Mouse (Mus musculus): Measurements from ENCODE around the gene 1700003F12Rik. TPM values are rescaled to one million over a fixed set of nuclear protein-coding genes. Genes with fewer than 3 reads are reported as not detected.

Gene 1700003F12Rik
- polyA plus RNA-seq, 1 experiment, result 0.41 TPM

- DNase-seq (ENCODE audit: low spot score), result no peak
These were observed 30.2 kb downstream of the 1700003F12Rik start for GRCm38 (mm10) chr2:154576876-154577743.

DNA sequence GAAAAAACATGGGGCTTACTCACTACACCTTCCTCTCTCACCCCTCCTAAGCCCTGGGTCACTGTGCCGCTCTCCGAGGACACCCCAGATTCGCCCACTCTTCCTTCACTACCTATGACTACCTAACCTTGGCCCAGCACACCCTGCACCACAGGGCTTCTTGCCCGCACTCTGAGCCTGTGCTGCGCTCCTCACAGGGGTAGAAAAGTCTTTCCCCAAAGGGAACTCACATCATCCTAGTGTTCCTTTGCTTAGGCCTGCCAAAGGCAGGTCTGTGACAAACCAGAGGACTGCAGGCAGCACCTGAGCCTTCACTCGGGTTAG is 30.8 kb downstream of the 1700003F12Rik start:
- no peak for DNase-seq (ENCODE audit: low spot score)

DNA sequence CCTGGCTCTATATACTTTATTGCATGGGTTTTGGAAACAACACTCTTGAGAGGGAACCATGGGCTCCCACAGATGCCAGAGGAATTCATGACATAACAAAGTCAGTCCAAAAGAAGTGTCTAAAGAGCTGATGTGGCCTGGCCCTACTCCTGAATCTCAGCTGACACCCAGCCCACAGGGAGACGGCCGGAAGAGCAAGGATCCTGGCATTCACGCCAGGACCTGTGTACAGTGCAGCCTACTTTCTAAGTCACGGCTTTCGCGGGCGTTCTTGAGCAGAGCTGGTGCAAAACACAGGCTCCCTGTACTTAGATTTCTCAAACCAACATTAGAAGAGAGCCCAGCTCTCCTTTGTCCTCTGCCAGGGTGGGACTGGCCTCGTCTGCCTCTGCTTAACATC is 33.7 kb downstream of the 1700003F12Rik start:
- DNase-seq (ENCODE audit: low spot score), result no peak

- DNase-seq (ENCODE audit: low spot score), result no peak
These were observed 34.5 kb downstream of the 1700003F12Rik start for GRCm38 (mm10) chr2:154581421-154581820.

- no peak for DNase-seq (ENCODE audit: low spot score)
These were observed 37.3 kb downstream of the 1700003F12Rik start for GRCm38 (mm10) chr2:154583906-154584872.

DNA sequence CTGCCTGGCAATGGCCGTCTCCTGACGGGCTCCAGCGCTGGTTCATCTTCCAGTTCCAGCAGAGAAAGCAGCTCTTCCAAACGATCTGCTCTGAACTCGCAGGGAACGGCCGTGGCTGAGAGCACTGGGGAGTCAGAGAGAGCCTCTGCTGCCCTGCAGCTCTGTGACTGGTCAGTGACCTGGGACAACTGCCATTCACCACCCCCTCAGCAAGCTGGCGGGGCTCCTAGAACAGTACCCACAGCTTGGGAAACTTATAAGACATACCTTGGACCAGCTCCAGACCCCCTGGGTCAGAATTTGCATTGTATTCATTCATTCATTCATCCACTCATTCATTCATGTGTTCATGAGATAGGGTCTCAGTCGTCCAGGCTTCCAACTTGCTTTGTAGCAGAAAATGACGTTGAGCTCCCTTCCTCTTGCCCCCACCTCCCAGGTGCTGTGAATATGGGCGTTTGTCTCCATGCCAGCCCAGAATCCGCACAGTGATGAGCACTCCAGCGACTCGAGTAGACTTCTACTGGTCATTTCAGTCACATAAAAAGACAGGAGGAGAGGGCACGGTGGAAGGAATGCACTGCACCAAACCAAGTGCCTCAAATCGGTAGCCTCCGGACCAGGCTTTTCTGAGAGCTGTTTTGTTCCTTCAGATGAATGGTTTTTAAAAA is 38.2 kb downstream of the 1700003F12Rik start:
- DNase-seq (ENCODE audit: low spot score), result no peak

DNA sequence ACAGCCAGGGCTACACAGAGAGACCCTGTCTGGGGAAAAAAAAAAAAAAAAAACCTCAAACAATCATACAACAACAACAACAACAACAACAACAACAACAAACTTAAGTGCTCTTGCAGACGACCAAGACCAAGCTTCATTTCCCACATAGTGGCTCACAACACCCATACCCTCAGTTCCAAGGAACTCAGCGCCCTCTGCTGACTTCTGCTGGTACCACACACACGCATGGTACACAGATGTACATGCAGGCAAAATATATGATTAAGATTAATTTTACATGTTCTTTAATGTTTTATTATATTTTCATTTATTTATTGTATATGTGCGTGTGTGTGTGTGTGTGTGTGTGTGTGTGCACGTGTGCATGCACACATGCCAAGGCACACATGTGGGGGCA is 39.5 kb downstream of the 1700003F12Rik start:
- no peak for DNase-seq (ENCODE audit: low spot score)

DNA sequence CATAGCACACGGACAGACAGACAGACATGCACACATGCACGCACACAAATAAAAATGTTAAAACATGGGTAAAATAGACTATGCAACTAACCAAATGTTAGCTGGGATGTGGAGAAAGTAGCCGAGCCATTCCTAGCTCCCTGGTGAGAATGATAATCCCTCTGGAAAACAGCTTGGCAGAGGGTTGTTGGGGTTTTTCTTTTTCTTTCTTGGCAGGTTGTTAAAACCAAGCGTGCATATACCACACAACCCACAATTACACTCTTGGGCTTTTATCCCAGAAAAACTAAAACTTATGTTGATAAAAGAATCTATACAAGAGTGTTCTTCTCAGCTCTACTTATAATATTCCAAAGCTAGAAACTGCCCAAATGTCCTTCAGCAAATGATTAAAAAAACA is 42.2 kb downstream of the 1700003F12Rik start:
- DNase-seq (ENCODE audit: low spot score), result no peak

DNA sequence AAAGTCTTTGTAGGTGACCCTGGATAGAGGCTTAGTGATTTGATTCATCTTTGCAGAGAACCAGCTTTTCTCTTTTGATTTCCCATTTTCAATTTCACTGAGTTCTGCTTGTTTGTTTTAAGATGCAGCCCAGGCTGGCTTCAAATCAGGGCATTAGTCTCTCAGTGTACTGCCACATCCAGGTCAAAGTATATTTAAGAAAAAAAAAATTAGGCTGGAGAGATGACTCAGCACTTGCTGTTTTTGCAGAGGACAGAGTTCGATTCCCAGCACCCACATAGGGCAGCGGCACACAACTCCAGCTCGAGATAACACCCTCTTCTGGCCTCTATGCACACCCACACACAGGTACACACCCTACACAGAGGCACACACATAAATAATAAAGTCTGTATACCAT is 44.4 kb downstream of the 1700003F12Rik start:
- no peak for DNase-seq (ENCODE audit: low spot score)

- no peak for DNase-seq (ENCODE audit: low spot score)
These were observed 46.1 kb downstream of the 1700003F12Rik start for GRCm38 (mm10) chr2:154593025-154593424.

- no peak for DNase-seq (ENCODE audit: low spot score)
These were observed 48.9 kb downstream of the 1700003F12Rik start for GRCm38 (mm10) chr2:154595775-154596174.

GRCm38 (mm10) chr2:154597399-154597798 is 50.5 kb downstream of the 1700003F12Rik start:
- no peak for DNase-seq (ENCODE audit: low spot score)

Other genes with a start within 250 kb of the 1700003F12Rik start
- not detected in 2 replicates for gene Bpifb9b, start 239.9 kb upstream of the 1700003F12Rik start, polyA plus RNA-seq (2012; rRNA removed)
- gene Cdk5rap1, start 174.1 kb upstream of the 1700003F12Rik start, polyA plus RNA-seq (2012; rRNA removed), result 16.9 and 25.0 TPM in 2 replicates
- 16.5 and 17.7 TPM in 2 replicates for gene Snta1, start 139.0 kb upstream of the 1700003F12Rik start, polyA plus RNA-seq (2012; rRNA removed)
- 16.2 and 16.6 TPM in 2 replicates for gene Cbfa2t2, start 110.6 kb upstream of the 1700003F12Rik start, polyA plus RNA-seq (2012; rRNA removed)
- not detected in 2 replicates for gene Actl10, start 4.7 kb downstream of the 1700003F12Rik start, polyA plus RNA-seq (2012; rRNA removed)
- 0.62 and 1.2 TPM in 2 replicates for gene Necab3, start 11.8 kb downstream of the 1700003F12Rik start, polyA plus RNA-seq (2012; rRNA removed)
- 5.0 TPM in 2 replicates for gene E2f1, start 22.8 kb downstream of the 1700003F12Rik start, polyA plus RNA-seq (2012; rRNA removed)
- gene Pxmp4, start 56.6 kb downstream of the 1700003F12Rik start, polyA plus RNA-seq (2012; rRNA removed), result 34.3 and 37.0 TPM in 2 replicates
- gene Zfp341, start 66.2 kb downstream of the 1700003F12Rik start, polyA plus RNA-seq (2012; rRNA removed), result 3.6 and 3.7 TPM in 2 replicates
- 0.43 and 0.49 TPM in 2 replicates for gene 4930519P11Rik, start 66.4 kb downstream of the 1700003F12Rik start, polyA plus RNA-seq (2012; rRNA removed)
- gene Chmp4b, start 104.6 kb downstream of the 1700003F12Rik start, polyA plus RNA-seq (2012; rRNA removed), result 260 and 272 TPM in 2 replicates
- gene Gm14214, start 222.9 kb downstream of the 1700003F12Rik start, polyA plus RNA-seq (2012; rRNA removed), result not detected in 2 replicates
- gene Raly, start 244.0 kb downstream of the 1700003F12Rik start, polyA plus RNA-seq (2012; rRNA removed), result 196 and 218 TPM in 2 replicates
- not detected in 2 replicates for gene a, start 244.3 kb downstream of the 1700003F12Rik start, polyA plus RNA-seq (2012; rRNA removed)